20 mouse cellular contexts compared by ENCODE assay signal in genomic region chr2:27083761-27084475, GRCm38 (mm10). TPM values are rescaled to one million over a fixed set of nuclear protein-coding genes. Genes with fewer than 3 reads are reported as not detected.
DNase-seq lines count a peak whose midpoint lies in the region; ATAC-seq and TF ChIP-seq lines count a peak whose summit lies in the region.
"Had no signal": no experiment of that assay in that cellular context is flagged by ENCODE, and none has a peak within 500 bp of the region (broad histone marks: within the 10 kb centered on the region; RNA-seq: fewer than 3 reads in every experiment).

No protein-coding gene starts in this region.

- TF ChIP-seq CTCF in kidney, adult 2 months (conservative IDR thresholded peaks at IDR 0.05; ENCODE audit: insufficient read depth, insufficient read length, low read depth, low read length): no peak
- no peak for TF ChIP-seq CTCF in kidney, postnatal 0 days (IDR thresholded peaks at IDR 0.05; ENCODE audit: low read depth)
- no peak for TF ChIP-seq CTCF in cerebellum, adult 2 months (IDR thresholded peaks at IDR 0.05; ENCODE audit: borderline replicate concordance, insufficient read depth, low read depth, low read length)

- H3K9me3 ChIP-seq in kidney, embryonic 15.5 days (replicated peaks): no peaks in the 10 kb centered on the region
- no peaks in the 10 kb centered on the region for H3K9me3 ChIP-seq in kidney, postnatal 0 days (replicated peaks; ENCODE audit: low read length)
- H3K9me3 ChIP-seq: embryonic facial prominence, embryonic 13.5 days; forebrain, embryonic 13.5 days; hindbrain, embryonic 13.5 days; midbrain, embryonic 15.5 days had no signal

- no peak overlapping the region for H3K9ac ChIP-seq in kidney, embryonic 15.5 days
- H3K9ac ChIP-seq in kidney, postnatal 0 days (ENCODE audit: low read depth, low read length): no peak overlapping the region
- H3K9ac ChIP-seq: embryonic facial prominence, embryonic 13.5 days; forebrain, embryonic 13.5 days; hindbrain, embryonic 13.5 days; midbrain, embryonic 15.5 days had no signal

- no peaks in the 10 kb centered on the region for H3K27me3 ChIP-seq in kidney, adult 2 months (replicated peaks; ENCODE audit: control insufficient read depth, insufficient read depth, low read length)
- H3K27me3 ChIP-seq in kidney, embryonic 15.5 days: no peaks in the 10 kb centered on the region
- H3K27me3 ChIP-seq in kidney, postnatal 0 days (ENCODE audit: insufficient read depth, low read length): no peaks in the 10 kb centered on the region
- no peaks in the 10 kb centered on the region for H3K27me3 ChIP-seq in cerebellum, adult 2 months (ENCODE audit: control insufficient read depth, insufficient read depth, low read length)
- H3K27me3 ChIP-seq: embryonic facial prominence, embryonic 13.5 days; forebrain, embryonic 13.5 days; midbrain, embryonic 15.5 days had no signal

- no peak for ATAC-seq in kidney, embryonic 15.5 days (replicated peaks; ENCODE audit: low FRiP score)
- ATAC-seq in kidney, postnatal 0 days (replicated peaks; ENCODE audit: low FRiP score, low read depth): no peak
- ATAC-seq: forebrain, embryonic 13.5 days; midbrain, embryonic 15.5 days; Patski had no signal

- H3K4me1 ChIP-seq in kidney, adult 2 months (ENCODE audit: control insufficient read depth, insufficient read depth, low read length): peaks cover 5% of the 10 kb centered on the region; the same call in 1 of the 2 replicates
- H3K4me1 ChIP-seq in kidney, embryonic 15.5 days: peaks cover 58% of the 10 kb centered on the region
- peaks cover 9% of the 10 kb centered on the region for H3K4me1 ChIP-seq in kidney, postnatal 0 days (replicated peaks; ENCODE audit: insufficient read depth, low read length)
- peaks cover 3% of the 10 kb centered on the region for H3K4me1 ChIP-seq in cerebellum, adult 2 months (ENCODE audit: control insufficient read depth, insufficient read depth, low read length)

- H3K36me3 ChIP-seq in kidney, adult 2 months (ENCODE audit: control insufficient read depth, insufficient read depth, low read length): no peaks in the 10 kb centered on the region
- no peaks in the 10 kb centered on the region for H3K36me3 ChIP-seq in kidney, embryonic 15.5 days
- no peaks in the 10 kb centered on the region for H3K36me3 ChIP-seq in kidney, postnatal 0 days (ENCODE audit: insufficient read depth, low read length)
- H3K36me3 ChIP-seq: embryonic facial prominence, embryonic 13.5 days; hindbrain, embryonic 13.5 days; midbrain, embryonic 15.5 days had no signal

- peak overlapping the region; percentile 43; the same call in 1 of the 2 replicates for H3K27ac ChIP-seq in kidney, adult 2 months (ENCODE audit: insufficient read depth, low read depth, low read length)
- H3K27ac ChIP-seq in kidney, embryonic 15.5 days: no peak overlapping the region
- H3K27ac ChIP-seq in kidney, postnatal 0 days: no peak overlapping the region
- no peak overlapping the region for H3K27ac ChIP-seq in cerebellum, adult 2 months (ENCODE audit: insufficient read depth, low read length)
- H3K27ac ChIP-seq: embryonic facial prominence, embryonic 13.5 days; forebrain, embryonic 13.5 days; hindbrain, embryonic 13.5 days; layer of hippocampus, adult 2 months; midbrain, embryonic 15.5 days had no signal

- no peak overlapping the region for H3K4me2 ChIP-seq in kidney, embryonic 15.5 days
- no peak overlapping the region for H3K4me2 ChIP-seq in kidney, postnatal 0 days (ENCODE audit: low read length)
- H3K4me2 ChIP-seq: embryonic facial prominence, embryonic 13.5 days; forebrain, embryonic 13.5 days; hindbrain, embryonic 13.5 days; liver, embryonic 11.5 days; midbrain, embryonic 15.5 days had no signal

- 54% methylated on average over 12 of the region's 12 CpGs for WGBS in kidney, adult 2 months
- 44% methylated on average over 12 of the region's 12 CpGs for whole genome bisulfite sequencing in kidney, embryonic 15.5 days
- 49% methylated on average over 12 of the region's 12 CpGs for WGBS in kidney, postnatal 0 days
- 76% methylated on average over 12 of the region's 12 CpGs for WGBS in cerebellum, adult 2 months

- DNase-seq in adrenal gland, adult 2 months: peak; percentile 61
- DNase-seq in adrenal gland, adult 18-20 months (ENCODE audit: low spot score in 2 of 2): no peak
- peak; percentile 83 for DNase-seq in kidney, adult 2 months
- peak; percentile 48 for DNase-seq in kidney, postnatal 0 days (ENCODE audit: low spot score)
- peak; percentile 55 to 62 for DNase-seq in lung, postnatal 4 days
- DNase-seq in cerebellum, postnatal 4 days (ENCODE audit: low spot score in 2 of 2): no peak
- DNase-seq in cerebellum, adult 2 months: no peak
- DNase-seq: cerebellum, adult 11 months; thymus, adult 2 months had no signal

- no peak overlapping the region for H3K4me3 ChIP-seq in kidney, adult 2 months (ENCODE audit: insufficient read depth, low read depth, low read length)
- H3K4me3 ChIP-seq in kidney, embryonic 15.5 days (replicated peaks): no peak overlapping the region
- no peak overlapping the region for H3K4me3 ChIP-seq in kidney, postnatal 0 days (replicated peaks; ENCODE audit: low read depth, low read length)
- no peak overlapping the region for H3K4me3 ChIP-seq in cerebellum, adult 2 months (replicated peaks; ENCODE audit: insufficient read depth, low read depth, low read length)
- H3K4me3 ChIP-seq: embryonic facial prominence, embryonic 13.5 days; forebrain, embryonic 13.5 days; hindbrain, embryonic 13.5 days; layer of hippocampus, adult 2 months; midbrain, embryonic 15.5 days had no signal

- TF ChIP-seq POLR2A in kidney, adult 2 months (IDR thresholded peaks at IDR 0.05; ENCODE audit: low read depth, low read length): no peak
- TF ChIP-seq POLR2A in cerebellum, adult 2 months (IDR thresholded peaks at IDR 0.05; ENCODE audit: borderline replicate concordance, insufficient read depth, low read length): no peak

RNA-seq across cellular contexts. Expression of gene Adamtsl2, which starts 4.7 kb away (rescaled TPM):
- 10 to 100 TPM; 24.8 to 25.4 TPM for total RNA-seq in adrenal gland, adult 2 months (2021)
- polyA plus RNA-seq in adrenal gland, adult 2 months (2012; rRNA removed): 20.9 and 28.5 TPM in 2 replicates
- 10 to 100 TPM; 20.4 to 23.7 TPM for total RNA-seq in adrenal gland, adult 18-20 months (2021)
- 21.7 and 25.7 TPM in 2 replicates for polyA plus RNA-seq in kidney, adult 2 months (2012; rRNA removed)
- polyA plus RNA-seq in kidney, embryonic 15.5 days (2015; fragmentation: Nextera tagmentation; extraction: Ambion mirVana): 1.3 and 1.7 TPM in 2 replicates
- polyA plus RNA-seq in kidney, postnatal 0 days (2015; fragmentation: Nextera tagmentation; extraction: Ambion mirVana): 0.80 and 0.83 TPM in 2 replicates
- 3.8 and 4.1 TPM in 2 replicates for polyA plus RNA-seq in cerebellum, adult 2 months (2012; rRNA removed)
- total RNA-seq: common myeloid progenitor, adult 5-6 weeks; megakaryocyte progenitor cell, adult 5-6 weeks had no signal

RNA-seq across cellular contexts. Expression of gene Mymk, which starts 11.9 kb away (rescaled TPM):
- not detected for total RNA-seq in adrenal gland, adult 2 months (2021)
- polyA plus RNA-seq in adrenal gland, adult 2 months (2012; rRNA removed): 0.08 TPM in 1 of 2 replicates, not detected in the other
- total RNA-seq in adrenal gland, adult 18-20 months (2021): not detected
- 0.09 and 0.16 TPM in 2 replicates for polyA plus RNA-seq in kidney, adult 2 months (2012; rRNA removed)
- 3.4 and 5.3 TPM in 2 replicates for polyA plus RNA-seq in kidney, embryonic 15.5 days (2015; fragmentation: Nextera tagmentation; extraction: Ambion mirVana)
- 0.11 TPM in 1 of 2 replicates, not detected in the other for polyA plus RNA-seq in kidney, postnatal 0 days (2015; fragmentation: Nextera tagmentation; extraction: Ambion mirVana)
- polyA plus RNA-seq in cerebellum, adult 2 months (2012; rRNA removed): 0.22 and 0.43 TPM in 2 replicates
- total RNA-seq: common myeloid progenitor, adult 5-6 weeks; heart, adult 18-20 months; megakaryocyte progenitor cell, adult 5-6 weeks had no signal
- polyA plus RNA-seq: forebrain, embryonic 13.5 days had no signal

RNA-seq across cellular contexts. Expression of gene Slc2a6, which starts 56.1 kb away (rescaled TPM):
- total RNA-seq in adrenal gland, adult 2 months (2021): under 1 TPM; 0.76 to 0.78 TPM
- 1.7 and 2.5 TPM in 2 replicates for polyA plus RNA-seq in adrenal gland, adult 2 months (2012; rRNA removed)
- 1 to 10 TPM in 1 of 2 experiments, under 1 TPM in 1; 0.33 to 1.1 TPM for total RNA-seq in adrenal gland, adult 18-20 months (2021)
- 1.5 and 1.8 TPM in 2 replicates for polyA plus RNA-seq in kidney, adult 2 months (2012; rRNA removed)
- 0.31 and 0.96 TPM in 2 replicates for polyA plus RNA-seq in kidney, embryonic 15.5 days (2015; fragmentation: Nextera tagmentation; extraction: Ambion mirVana)
- polyA plus RNA-seq in kidney, postnatal 0 days (2015; fragmentation: Nextera tagmentation; extraction: Ambion mirVana): 0.49 and 0.51 TPM in 2 replicates
- polyA plus RNA-seq in cerebellum, adult 2 months (2012; rRNA removed): 45.4 and 49.8 TPM in 2 replicates

RNA-seq across cellular contexts. Expression of gene Fam163b, which starts 58.4 kb away (rescaled TPM):
- 1 to 10 TPM; 2.1 to 2.9 TPM for total RNA-seq in adrenal gland, adult 2 months (2021)
- 1.4 and 1.5 TPM in 2 replicates for polyA plus RNA-seq in adrenal gland, adult 2 months (2012; rRNA removed)
- 1 to 10 TPM; 2.4 to 2.9 TPM for total RNA-seq in adrenal gland, adult 18-20 months (2021)
- 0.38 and 0.42 TPM in 2 replicates for polyA plus RNA-seq in kidney, adult 2 months (2012; rRNA removed)
- polyA plus RNA-seq in kidney, embryonic 15.5 days (2015; fragmentation: Nextera tagmentation; extraction: Ambion mirVana): 0.18 and 0.30 TPM in 2 replicates
- polyA plus RNA-seq in kidney, postnatal 0 days (2015; fragmentation: Nextera tagmentation; extraction: Ambion mirVana): not detected in 2 replicates
- polyA plus RNA-seq in cerebellum, adult 2 months (2012; rRNA removed): 19.7 and 24.3 TPM in 2 replicates
- total RNA-seq: common myeloid progenitor, adult 5-6 weeks; megakaryocyte progenitor cell, adult 5-6 weeks had no signal
- polyA plus RNA-seq: Patski had no signal

Comparison
In these comparisons a context has a peak if more than half of its experiments do, and no peak if none do; other contexts are left out.
1. DNase-seq: peak in adrenal gland, adult 2 months (single experiment), kidney, adult 2 months (single experiment), kidney, postnatal 0 days (single experiment) and lung, postnatal 4 days (2 of 2); none in adrenal gland, adult 18-20 months (0 of 2), cerebellum, postnatal 4 days (0 of 2) and cerebellum, adult 2 months (0 of 2).
2. RNA of gene Slc2a6, which starts 56.1 kb away (polyA plus RNA-seq): 45.4 to 49.8 TPM in cerebellum, adult 2 months; 1.5 to 1.8 TPM in kidney, adult 2 months, 1.7 to 2.5 TPM in adrenal gland, adult 2 months, 0.31 to 0.96 TPM in kidney, embryonic 15.5 days and 0.49 to 0.51 TPM in kidney, postnatal 0 days; every median in the first group is over 10 times any median in the second.